22 mouse cellular contexts compared by ENCODE assay signal in the genomic region with DNA sequence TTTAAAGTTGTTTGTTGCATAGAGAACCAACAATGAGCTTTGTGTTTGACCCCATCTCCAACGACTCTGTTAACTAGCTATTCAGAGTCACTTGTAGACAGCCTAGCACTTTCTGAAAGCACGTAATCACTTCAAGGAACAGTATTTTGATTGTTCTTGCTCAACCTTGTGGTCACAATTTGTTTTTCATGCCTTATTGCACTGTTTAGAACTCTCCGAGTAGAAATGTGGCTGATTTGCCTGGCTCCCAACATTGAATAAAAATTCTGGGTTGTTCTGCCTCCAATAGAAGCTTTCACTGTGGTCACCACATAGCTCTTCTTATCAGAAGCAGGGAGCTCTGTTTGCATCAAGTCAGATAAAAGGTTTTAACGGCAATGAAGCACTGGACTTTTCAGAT.
DNase-seq lines count a peak whose midpoint lies in the region; ATAC-seq and TF ChIP-seq lines count a peak whose summit lies in the region.
"Had no signal": no experiment of that assay in that cellular context is flagged by ENCODE, and none has a peak within 500 bp of the region (broad histone marks: within the 10 kb centered on the region; RNA-seq: fewer than 3 reads in every experiment).

No protein-coding gene starts in this region.

- ATAC-seq in heart, embryonic 11.5 days (replicated peaks; ENCODE audit: insufficient number of reproducible peaks, low FRiP score, low TSS enrichment): no peak
- ATAC-seq: activated CD4-positive, CD25-positive, alpha-beta regulatory T cell, adult 4 months; forebrain, embryonic 14.5 days; forebrain, embryonic 16.5 days; Patski had no signal

- DNase-seq in brain, embryonic 14.5 days (ENCODE audit: low read depth): peak; percentile 9
- peak; percentile 80 for DNase-seq in retina, postnatal 1 day
- no peak for DNase-seq in cerebellum, adult 9-10 months
- no peak for DNase-seq in heart, embryonic 10.5 days (ENCODE audit: low spot score)
- DNase-seq: adrenal gland, postnatal 10 days; adrenal gland, postnatal 25 days; cerebellum, adult 11-12 months; cerebellum, adult 2 months; cerebellum, adult 9-11 months; cerebellum, postnatal 14 days; cerebellum, postnatal 36 days; embryo, embryonic 11 days had no signal

- TF ChIP-seq CTCF in brain, embryonic 14.5 days (IDR thresholded peaks at IDR 0.05; ENCODE audit: borderline replicate concordance, extremely low read depth, insufficient read depth, insufficient read length): no peak

- no peaks in the 10 kb centered on the region for H3K9me3 ChIP-seq in heart, embryonic 10.5 days
- H3K9me3 ChIP-seq in heart, embryonic 11.5 days (replicated peaks; ENCODE audit: control insufficient read depth, low read length): no peaks in the 10 kb centered on the region
- H3K9me3 ChIP-seq: embryonic facial prominence, embryonic 13.5 days; embryonic facial prominence, embryonic 15.5 days; forebrain, embryonic 10.5 days; forebrain, embryonic 12.5 days had no signal

- WGBS in heart, embryonic 10.5 days: 68% methylated on average over 4 of the region's 4 CpGs
- WGBS in heart, embryonic 11.5 days (ENCODE audit: insufficient replicate concordance): 75% methylated on average over 4 of the region's 4 CpGs

- no peak overlapping the region for H3K27ac ChIP-seq in heart, embryonic 10.5 days
- no peak overlapping the region for H3K27ac ChIP-seq in heart, embryonic 11.5 days (ENCODE audit: low read depth, low read length)
- H3K27ac ChIP-seq: embryonic facial prominence, embryonic 13.5 days; embryonic facial prominence, embryonic 15.5 days; forebrain, embryonic 10.5 days; forebrain, embryonic 12.5 days had no signal

- H3K4me2 ChIP-seq in heart, embryonic 11.5 days: no peak overlapping the region
- H3K4me2 ChIP-seq: embryonic facial prominence, embryonic 13.5 days; embryonic facial prominence, embryonic 15.5 days; forebrain, embryonic 12.5 days had no signal

- no peaks in the 10 kb centered on the region for H3K36me3 ChIP-seq in heart, embryonic 10.5 days
- no peaks in the 10 kb centered on the region for H3K36me3 ChIP-seq in heart, embryonic 11.5 days (ENCODE audit: control insufficient read depth, insufficient read depth, low read length)
- H3K36me3 ChIP-seq: embryonic facial prominence, embryonic 13.5 days; embryonic facial prominence, embryonic 15.5 days; forebrain, embryonic 10.5 days; forebrain, embryonic 12.5 days had no signal

- no peak overlapping the region for H3K9ac ChIP-seq in heart, embryonic 11.5 days (ENCODE audit: low read depth, low read length)
- H3K9ac ChIP-seq: embryonic facial prominence, embryonic 13.5 days; embryonic facial prominence, embryonic 15.5 days; forebrain, embryonic 12.5 days had no signal

- TF ChIP-seq POLR2A in brain, embryonic 14.5 days (IDR thresholded peaks at IDR 0.05; ENCODE audit: borderline replicate concordance, extremely low read depth, insufficient read depth, insufficient read length, poor library complexity, severe bottlenecking): no peak

- no peak overlapping the region for H3K4me3 ChIP-seq in heart, embryonic 10.5 days
- H3K4me3 ChIP-seq in heart, embryonic 11.5 days (ENCODE audit: low read depth, low read length): no peak overlapping the region
- H3K4me3 ChIP-seq: embryonic facial prominence, embryonic 13.5 days; embryonic facial prominence, embryonic 15.5 days; erythroblast, embryonic 14.5 days; forebrain, embryonic 10.5 days; forebrain, embryonic 12.5 days had no signal

- no peaks in the 10 kb centered on the region for H3K4me1 ChIP-seq in heart, embryonic 10.5 days
- no peaks in the 10 kb centered on the region for H3K4me1 ChIP-seq in heart, embryonic 11.5 days (ENCODE audit: control insufficient read depth, insufficient read depth, low read length)
- H3K4me1 ChIP-seq: embryonic facial prominence, embryonic 13.5 days; embryonic facial prominence, embryonic 15.5 days; forebrain, embryonic 10.5 days; forebrain, embryonic 12.5 days had no signal

- no peaks in the 10 kb centered on the region for H3K27me3 ChIP-seq in heart, embryonic 10.5 days (ENCODE audit: insufficient read depth, poor library complexity, severe bottlenecking)
- H3K27me3 ChIP-seq in heart, embryonic 11.5 days (ENCODE audit: control insufficient read depth, insufficient read depth, low read length): no peaks in the 10 kb centered on the region
- H3K27me3 ChIP-seq: embryonic facial prominence, embryonic 13.5 days; embryonic facial prominence, embryonic 15.5 days; forebrain, embryonic 12.5 days had no signal

Comparison
In these comparisons a context has a peak if more than half of its experiments do, and no peak if none do; other contexts are left out.
1. DNase-seq: peak in brain, embryonic 14.5 days (single experiment) and retina, postnatal 1 day (single experiment); none in cerebellum, adult 9-10 months (single experiment) and heart, embryonic 10.5 days (single experiment).